Mouse (Mus musculus) heart, postnatal 0 days (tissue): ENCODE results near the gene Dmap1. TPM values are rescaled to one million over a fixed set of nuclear protein-coding genes. Genes with fewer than 3 reads are reported as not detected.

Source experiments
- ATAC-seq: fragments of 200-750 bp; cut with Nextera tagmentation; 2 replicates; pipeline ENCODE4 v1.8.0; 2017; ENCODE audit warnings: low read depth, moderate number of reproducible peaks, moderate library complexity; ENCODE audit not compliant: insufficient read depth
- DNase-seq: peaks from one replicate; pipeline ENCODE4 v3.0.0-alpha.2; 2016; ENCODE audit warnings: low spot score
- H3K27ac ChIP-seq: fragments of 300-500 bp; sonication (generic); 2 replicates; pipeline ENCODE4 v1.5.1; 2014; ENCODE audit warnings: low read depth, mild to moderate bottlenecking
- H3K27me3 ChIP-seq: fragments of 300-500 bp; sonication (generic); 2 replicates; pipeline ENCODE4 v1.6.1; 2014; ENCODE audit warnings: low read length, mixed read lengths; ENCODE audit not compliant: control insufficient read depth, insufficient read depth
- H3K36me3 ChIP-seq: fragments of 300-500 bp; sonication (generic); replicated peaks from 2 replicates; pipeline ENCODE4 v1.6.1; 2014; ENCODE audit warnings: low read length, mixed read lengths; ENCODE audit not compliant: control insufficient read depth, insufficient read depth
- H3K4me1 ChIP-seq: fragments of 300-500 bp; sonication (generic); 2 replicates; pipeline ENCODE4 v1.6.1; 2014; ENCODE audit warnings: antibody characterized with exemption; ENCODE audit not compliant: control insufficient read depth, insufficient read depth
- H3K4me2 ChIP-seq: fragments of 300-500 bp; sonication (generic); 2 replicates; pipeline ENCODE4 v1.6.1; 2014; ENCODE audit warnings: low read depth, mild to moderate bottlenecking, low read length, moderate library complexity
- H3K4me3 ChIP-seq: fragments of 300-500 bp; sonication (generic); 2 replicates; pipeline ENCODE4 v1.5.1; 2014; ENCODE audit warnings: low read depth, low read length
- H3K9ac ChIP-seq: fragments of 300-500 bp; sonication (generic); replicated peaks from 2 replicates; pipeline ENCODE4 v1.6.1; 2014; ENCODE audit warnings: low read depth, low read length, mixed read lengths
- H3K9me3 ChIP-seq: fragments of 300-500 bp; sonication (generic); replicated peaks from 2 replicates; pipeline ENCODE4 v1.6.1; 2016; ENCODE audit warnings: low read length; ENCODE audit not compliant: control insufficient read depth
- CTCF ChIP-seq: IDR thresholded peaks from 2 replicates; pipeline ENCODE4 v1.5.1; 2016; ENCODE audit warnings: antibody characterized with exemption, control low read depth, low read depth
- EP300 ChIP-seq: IDR thresholded peaks from 2 replicates; pipeline ENCODE4 v1.6.1; 2016; ENCODE audit warnings: antibody characterized with exemption, low read depth
- WGBS: fragments of 180-500 bp; shearing (Covaris S2); extraction: QIAGEN DNeasy Blood & Tissue Kit; methylation state at CpG from one replicate; pipeline ENCODE4 v1.1.7; 2014; 5-methylcytosine and 5-hydroxymethylcytosine counted together
- polyA plus RNA-seq: library from polyadenylated mRNA; unstranded; fragments of >200 nt; fragmentation: Nextera tagmentation; extraction: Ambion mirVana; gene quantifications from 2 replicates; pipeline ENCODE4 v1.2.1, GENCODE M21; 2015
- total RNA-seq: library from RNA; depleted of rRNA; stranded (reverse); fragments of >200 nt; gene quantifications from 2 replicates; pipeline ENCODE4 v1.2.3, GENCODE M21; 2014; ENCODE audit warnings: low replicate concordance; rRNA removed

The Dmap1 gene
- total and polyA plus RNA-seq, 2 experiments from 2014 or later = 32.6 to 50.4 TPM

- Histone ChIP-seq H3K27ac (no peak overlapping the region), H3K4me3 (no peak overlapping the region), H3K9me3 (no peaks in the 10 kb centered on the region), H3K9ac (no peak overlapping the region), H3K4me2 (no peak overlapping the region), H3K27me3 (no peaks in the 10 kb centered on the region), H3K4me1 (no peaks in the 10 kb centered on the region), H3K36me3 (peaks cover 7% of the 10 kb centered on the region; the same call in 1 of the 2 replicates)
- 72% methylated on average over 6 of the region's 6 CpGs for WGBS
- no peak for DNase-seq
- no peak for TF ChIP-seq EP300
- no peak for TF ChIP-seq CTCF
- ATAC-seq = no peak
These were observed 51.9 kb downstream of the Dmap1 start for GRCm38 (mm10) chr4:117630053-117630670.

- Histone ChIP-seq H3K4me1 (no peaks in the 10 kb centered on the region), H3K4me3 (no peak overlapping the region), H3K9me3 (no peaks in the 10 kb centered on the region), H3K4me2 (no peak overlapping the region), H3K27me3 (no peaks in the 10 kb centered on the region), H3K9ac (no peak overlapping the region), H3K36me3 (peaks cover 17% of the 10 kb centered on the region; the same call in 1 of the 2 replicates), H3K27ac (no peak overlapping the region)
- TF ChIP-seq CTCF = no peak
- no peak for TF ChIP-seq EP300
- DNase-seq (no peak), ATAC-seq (no peak)
- 72% methylated on average over 1 of the region's 1 CpGs for WGBS
These were observed 53.6 kb downstream of the Dmap1 start for GRCm38 (mm10) chr4:117628464-117628863.

Other genes starting within 250 kb of the Dmap1 start
- 42.6 and 62.3 TPM in 2 replicates for gene Rnf220, start 185.2 kb downstream of the Dmap1 start, total RNA-seq
- 24.6 and 25.6 TPM in 2 replicates for gene Rnf220, start 185.2 kb downstream of the Dmap1 start, polyA plus RNA-seq
- gene Eri3, start 131.9 kb downstream of the Dmap1 start, total RNA-seq = 63.0 and 119 TPM in 2 replicates
- 97.8 and 101 TPM in 2 replicates for gene Eri3, start 131.9 kb downstream of the Dmap1 start, polyA plus RNA-seq
- gene Gm12845, start 42.1 kb upstream of the Dmap1 start, total RNA-seq = not detected in 2 replicates
- not detected in 2 replicates for gene Gm12845, start 42.1 kb upstream of the Dmap1 start, polyA plus RNA-seq
- gene Klf17, start 83.4 kb upstream of the Dmap1 start, total RNA-seq = not detected in 2 replicates
- not detected in 2 replicates for gene Klf17, start 83.4 kb upstream of the Dmap1 start, polyA plus RNA-seq
- 2.1 and 3.6 TPM in 2 replicates for gene Slc6a9, start 152.2 kb upstream of the Dmap1 start, total RNA-seq
- 1.7 and 2.0 TPM in 2 replicates for gene Slc6a9, start 152.2 kb upstream of the Dmap1 start, polyA plus RNA-seq
- 1.4 and 1.6 TPM in 2 replicates for gene Ccdc24, start 190.3 kb upstream of the Dmap1 start, total RNA-seq
- 0.27 and 0.45 TPM in 2 replicates for gene Ccdc24, start 190.3 kb upstream of the Dmap1 start, polyA plus RNA-seq
- gene B4galt2, start 201.2 kb upstream of the Dmap1 start, total RNA-seq = 33.0 and 35.9 TPM in 2 replicates
- 5.9 and 6.1 TPM in 2 replicates for gene B4galt2, start 201.2 kb upstream of the Dmap1 start, polyA plus RNA-seq
- 314 and 356 TPM in 2 replicates for gene Atp6v0b, start 205.1 kb upstream of the Dmap1 start, total RNA-seq
- 216 and 235 TPM in 2 replicates for gene Atp6v0b, start 205.1 kb upstream of the Dmap1 start, polyA plus RNA-seq
- gene Dph2, start 209.8 kb upstream of the Dmap1 start, total RNA-seq = 10.2 and 14.8 TPM in 2 replicates
- gene Dph2, start 209.8 kb upstream of the Dmap1 start, polyA plus RNA-seq = 6.1 and 7.2 TPM in 2 replicates
- 23.3 and 23.5 TPM in 2 replicates for gene Ipo13, start 232.7 kb upstream of the Dmap1 start, total RNA-seq
- 30.3 and 31.8 TPM in 2 replicates for gene Ipo13, start 232.7 kb upstream of the Dmap1 start, polyA plus RNA-seq
- gene Artn, start 247.5 kb upstream of the Dmap1 start, total RNA-seq = not detected in 2 replicates
- 0.14 and 0.16 TPM in 2 replicates for gene Artn, start 247.5 kb upstream of the Dmap1 start, polyA plus RNA-seq